Mouse (Mus musculus): ENCODE results near the gene Sympk. TPM values are rescaled to one million over a fixed set of nuclear protein-coding genes. Genes with fewer than 3 reads are reported as not detected.

The Sympk gene
- total and polyA plus RNA-seq, 3 experiments = 43.7 to 141 (median 111) TPM

GRCm38 (mm10) chr7:19082171-19082570, 58.0 kb downstream of the Sympk start:
- in situ Hi-C loops (cut with MboI; ENCODE audit: low pct_ligation_motif_present, low pct_unique_long_range_greater_than_20kb, low sequenced_read_pairs) = no loop called here
- H3K27me3 ChIP-seq (replicated peaks) = peaks cover 84% of the 10 kb centered on the region
- dilution Hi-C loops (cut with MboI; ENCODE audit: extremely low pct_ligation_motif_present, extremely low pct_unique_long_range_greater_than_20kb, low sequenced_read_pairs) = no loop called here
- no peak for DNase-seq (ENCODE audit: extremely low read depth)
- H3K79me2 ChIP-seq (replicated peaks; ENCODE audit: control insufficient read depth, extremely low read depth, insufficient read depth, poor library complexity, severe bottlenecking) = no peaks in the 10 kb centered on the region
- H3K4me1 ChIP-seq (ENCODE audit: control insufficient read depth in 1 of 2, insufficient read depth in 2 of 2) = peaks cover 38 to 77% of the 10 kb centered on the region in 2 experiments
- no peak overlapping the region for H3K4me2 ChIP-seq (ENCODE audit: insufficient read depth, low read depth, poor library complexity, severe bottlenecking)
- H3K36me3 ChIP-seq (replicated peaks in 1 of 2; ENCODE audit: control insufficient read depth in 1 of 2, insufficient read depth in 1 of 2, low read length in 1 of 2) = no peaks in the 10 kb centered on the region
- H3K27ac ChIP-seq (ENCODE audit: insufficient read depth, low read depth) = no peak overlapping the region
- peaks cover 2% of the 10 kb centered on the region for H3K9me3 ChIP-seq (replicated peaks; ENCODE audit: low read length)
- TF ChIP-seq ZNF384 (IDR thresholded peaks at IDR 0.05; ENCODE audit: low read depth, low read length) = no peak
- TF ChIP-seq EP300 (IDR thresholded peaks at IDR 0.05; ENCODE audit: low read length) = no peak
- H3K4me3 ChIP-seq (replicated peaks in 1 of 3; ENCODE audit: low read depth in 2 of 3, low read length in 2 of 3, poor library complexity in 1 of 3) = no peak overlapping the region
- H3K9ac ChIP-seq (ENCODE audit: insufficient read depth, low read depth) = no peak overlapping the region

DNA sequence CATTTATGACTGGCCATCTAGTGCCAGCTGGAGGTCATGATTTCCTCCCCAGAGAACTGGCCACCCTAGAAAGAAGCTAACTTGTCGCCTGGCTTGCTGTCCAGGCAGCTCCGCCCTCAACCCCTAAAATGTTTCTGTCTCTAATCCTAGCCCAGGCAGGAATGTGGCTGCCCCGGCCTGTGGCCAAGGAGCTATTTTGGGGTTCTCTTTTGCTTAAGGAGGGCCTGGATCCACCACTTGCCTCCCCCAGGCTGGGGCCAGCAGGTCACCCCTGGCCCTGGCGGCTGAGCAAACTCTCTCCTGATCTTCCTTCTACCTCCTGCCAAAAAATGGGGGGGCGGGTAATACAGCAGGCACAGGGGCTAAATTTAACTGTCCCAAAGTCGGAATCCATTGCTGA, 58.9 kb downstream of the Sympk start:
- DNase-seq (ENCODE audit: extremely low read depth) = no peak
- H3K36me3 ChIP-seq (replicated peaks in 1 of 2; ENCODE audit: control insufficient read depth in 1 of 2, insufficient read depth in 1 of 2, low read length in 1 of 2) = no peaks in the 10 kb centered on the region
- peaks cover 28 to 67% of the 10 kb centered on the region in 2 experiments for H3K4me1 ChIP-seq (ENCODE audit: control insufficient read depth in 1 of 2, insufficient read depth in 2 of 2)
- no peak overlapping the region for H3K9ac ChIP-seq (ENCODE audit: insufficient read depth, low read depth)
- H3K27me3 ChIP-seq (replicated peaks) = peaks cover 86% of the 10 kb centered on the region
- in situ Hi-C loops (cut with MboI; ENCODE audit: low pct_ligation_motif_present, low pct_unique_long_range_greater_than_20kb, low sequenced_read_pairs) = no loop called here
- dilution Hi-C loops (cut with MboI; ENCODE audit: extremely low pct_ligation_motif_present, extremely low pct_unique_long_range_greater_than_20kb, low sequenced_read_pairs) = no loop called here
- TF ChIP-seq JUN (IDR thresholded peaks at IDR 0.05; ENCODE audit: insufficient read depth, low read depth, low read length) = no peak
- no peak for TF ChIP-seq POLR2AphosphoS2 (IDR thresholded peaks at IDR 0.05; ENCODE audit: low read depth, low read length)
- TF ChIP-seq JUND (conservative IDR thresholded peaks at IDR 0.05; ENCODE audit: low read depth, low read length) = no peak
- no peak for TF ChIP-seq NELFE (IDR thresholded peaks at IDR 0.05; ENCODE audit: low read depth, low read length)
- H3K27ac ChIP-seq (ENCODE audit: insufficient read depth, low read depth) = no peak overlapping the region
- H3K79me2 ChIP-seq (replicated peaks; ENCODE audit: control insufficient read depth, extremely low read depth, insufficient read depth, poor library complexity, severe bottlenecking) = no peaks in the 10 kb centered on the region
- no peak overlapping the region for H3K4me2 ChIP-seq (ENCODE audit: insufficient read depth, low read depth, poor library complexity, severe bottlenecking)
- H3K9me3 ChIP-seq (replicated peaks; ENCODE audit: low read length) = no peaks in the 10 kb centered on the region
- no peak overlapping the region for H3K4me3 ChIP-seq (replicated peaks in 1 of 3; ENCODE audit: low read depth in 2 of 3, low read length in 2 of 3, poor library complexity in 1 of 3)

GRCm38 (mm10) chr7:19083701-19084100, 59.5 kb downstream of the Sympk start, which contains the start of gene Dmpk:
Gene Dmpk (plus strand): TSS chr7:19083849.
- TF ChIP-seq ZC3H11A (IDR thresholded peaks at IDR 0.05; ENCODE audit: low read depth, low read length) = no peak
- TF ChIP-seq ZMIZ1 (IDR thresholded peaks at IDR 0.05; ENCODE audit: low read depth, low read length) = no peak
- no peak for TF ChIP-seq MEF2A (IDR thresholded peaks at IDR 0.05; ENCODE audit: borderline replicate concordance, low read depth, low read length)
- TF ChIP-seq ZKSCAN1 (IDR thresholded peaks at IDR 0.05; ENCODE audit: borderline replicate concordance, low read depth, low read length) = no peak
- no peak for TF ChIP-seq MAX (IDR thresholded peaks at IDR 0.05; ENCODE audit: low read length)
- TF ChIP-seq SMC3 (IDR thresholded peaks at IDR 0.05; ENCODE audit: low read depth, low read length) = no peak
- TF ChIP-seq ELF1 (IDR thresholded peaks at IDR 0.05; ENCODE audit: low read depth, low read length) = no peak
- dilution Hi-C loops (cut with MboI; ENCODE audit: extremely low pct_ligation_motif_present, extremely low pct_unique_long_range_greater_than_20kb, low sequenced_read_pairs) (no loop called here), in situ Hi-C loops (cut with MboI; ENCODE audit: low pct_ligation_motif_present, low pct_unique_long_range_greater_than_20kb, low sequenced_read_pairs) (no loop called here)
- no peaks in the 10 kb centered on the region for H3K36me3 ChIP-seq (replicated peaks in 1 of 2; ENCODE audit: control insufficient read depth in 1 of 2, insufficient read depth in 1 of 2, low read length in 1 of 2)
- no peaks in the 10 kb centered on the region for H3K9me3 ChIP-seq (replicated peaks; ENCODE audit: low read length)
- no peak within 1 kb of the TSS for H3K9ac ChIP-seq (ENCODE audit: insufficient read depth, low read depth)
- no peaks in the 10 kb centered on the region for H3K79me2 ChIP-seq (replicated peaks; ENCODE audit: control insufficient read depth, extremely low read depth, insufficient read depth, poor library complexity, severe bottlenecking)
- H3K4me1 ChIP-seq (ENCODE audit: control insufficient read depth in 1 of 2, insufficient read depth in 2 of 2) = peaks cover 26 to 63% of the 10 kb centered on the region in 2 experiments
- no peak within 1 kb of the TSS for H3K4me3 ChIP-seq (replicated peaks in 1 of 3; ENCODE audit: low read depth in 2 of 3, low read length in 2 of 3, poor library complexity in 1 of 3)
- no peak within 1 kb of the TSS for H3K4me2 ChIP-seq (ENCODE audit: insufficient read depth, low read depth, poor library complexity, severe bottlenecking)
- no peak for DNase-seq (ENCODE audit: extremely low read depth)
- H3K27me3 ChIP-seq (replicated peaks) = peaks cover 86% of the 10 kb centered on the region
- H3K27ac ChIP-seq (ENCODE audit: insufficient read depth, low read depth) = no peak within 1 kb of the TSS

Measured in CH12.LX (cell line).